Mouse (Mus musculus): ENCODE data around the gene Fbxo10.

DNA sequence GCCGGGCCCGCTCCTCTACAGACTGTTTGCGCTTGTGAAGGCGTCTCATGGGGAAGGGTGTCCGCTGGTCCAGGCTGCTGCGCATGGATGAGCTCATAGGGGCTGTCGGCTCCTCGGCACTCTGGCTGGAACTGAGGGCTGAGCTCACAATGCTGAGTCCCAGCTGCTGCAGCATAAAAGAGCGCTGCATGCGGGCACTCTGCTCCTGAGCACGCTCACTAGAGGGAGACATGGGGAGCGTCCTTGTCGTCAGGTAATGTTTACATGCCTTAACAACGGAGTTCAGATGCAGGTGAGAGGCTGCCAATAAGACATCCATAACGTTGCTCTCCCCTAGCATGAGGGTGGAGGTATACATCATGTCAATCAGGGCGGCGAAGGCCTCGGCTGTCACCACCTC is 89.6 kb downstream of the Fbxo10 start:
- TF ChIP-seq POLR2A (IDR thresholded peaks at IDR 0.05; ENCODE audit: insufficient read depth, low read depth, low read length) (no peak), CTCF (IDR thresholded peaks at IDR 0.05) (no peak), EP300 (IDR thresholded peaks at IDR 0.05; ENCODE audit: insufficient read depth, low read depth, low read length) (no peak)
